Mouse (Mus musculus) telencephalon, adult 2 months (tissue): ENCODE data around the gene Myg1.

Experiments
- DNase-seq: peaks from one replicate; pipeline ENCODE4 v3.0.0-alpha.2; 2011; ENCODE audit warnings: low read depth, low spot score

Myg1 gene

DNA sequence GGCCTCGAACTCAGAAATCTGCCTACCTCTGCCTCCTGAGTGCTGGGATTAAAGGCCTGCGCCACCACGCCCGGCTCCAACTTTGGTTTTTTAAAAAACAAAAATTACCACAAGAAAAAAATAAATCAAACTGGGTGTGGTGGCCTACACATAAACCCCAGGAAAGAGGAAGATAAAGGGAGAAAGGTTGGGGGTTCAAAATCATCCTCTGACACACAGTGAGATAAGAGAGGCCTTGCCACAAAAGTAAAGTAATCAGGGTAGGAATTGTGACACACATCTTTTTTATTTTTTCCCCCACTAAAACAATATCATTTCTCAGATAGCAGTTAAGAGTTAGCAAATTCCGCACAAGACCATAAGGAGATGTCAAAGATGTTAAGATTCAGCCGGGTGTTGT lies 52.2 kb downstream of the Myg1 start:
- no peak for DNase-seq

DNA sequence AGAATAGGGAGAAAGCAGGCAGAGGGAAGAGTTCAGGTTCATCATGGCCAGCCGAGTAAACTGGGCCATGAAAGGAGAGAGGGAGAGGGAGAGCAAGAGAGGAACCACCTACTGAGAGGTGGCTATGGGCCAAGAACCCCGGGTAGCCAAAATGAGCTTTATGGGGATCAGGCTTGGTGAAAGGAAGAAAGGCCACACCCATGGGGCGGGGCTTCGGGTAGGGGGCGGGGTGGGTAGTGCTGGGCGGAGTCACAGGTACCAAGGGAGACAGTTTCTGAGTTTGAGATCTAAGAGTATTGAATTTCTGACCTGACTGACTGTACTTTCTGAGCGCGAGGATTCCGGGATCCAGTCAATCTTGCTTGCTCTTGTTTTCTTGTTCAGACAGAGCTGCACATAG lies 55.1 kb downstream of the Myg1 start:
- no peak for DNase-seq
